In genomic region chr8:120516182-120516755, GRCm38 (mm10) we compare ENCODE assay signal across 10 mouse cellular contexts.
DNase-seq lines count a peak whose midpoint lies in the region; ATAC-seq and TF ChIP-seq lines count a peak whose summit lies in the region.
"Had no signal": no experiment of that assay in that cellular context is flagged by ENCODE, and none has a peak within 500 bp of the region (broad histone marks: within the 10 kb centered on the region; RNA-seq: fewer than 3 reads in every experiment).

No protein-coding gene starts in this region.

- intact Hi-C loops in left cerebral cortex, adult 2 months (cut with DNase I) = no loop called here

- H3K9me3 ChIP-seq in forebrain, postnatal 0 days (ENCODE audit: low read length) = no peaks in the 10 kb centered on the region
- no peaks in the 10 kb centered on the region for H3K9me3 ChIP-seq in stomach, embryonic 14.5 days (ENCODE audit: control insufficient read depth, low read depth, low read length)

- peak overlapping the region; percentile 19; the same call in 1 of the 2 replicates for H3K4me2 ChIP-seq in forebrain, postnatal 0 days (ENCODE audit: low read depth)
- no peak overlapping the region for H3K4me2 ChIP-seq in stomach, embryonic 14.5 days (replicated peaks; ENCODE audit: low read depth, low read length)

- H3K27me3 ChIP-seq in forebrain, postnatal 0 days (ENCODE audit: insufficient read depth, low read length) = no peaks in the 10 kb centered on the region
- H3K27me3 ChIP-seq in stomach, embryonic 14.5 days (ENCODE audit: control insufficient read depth, insufficient read depth, low read length) = no peaks in the 10 kb centered on the region

- H3K4me3 ChIP-seq in layer of hippocampus, adult 2 months = no peak overlapping the region
- H3K4me3 ChIP-seq in forebrain, postnatal 0 days (ENCODE audit: low read depth, low read length) = no peak overlapping the region
- H3K4me3 ChIP-seq in stomach, embryonic 14.5 days (ENCODE audit: low read depth, low read length) = no peak overlapping the region
- no peak overlapping the region for H3K4me3 ChIP-seq in left cerebral cortex, adult 2 months

- 23% methylated on average over 12 of the region's 12 CpGs for WGBS in forebrain, postnatal 0 days
- WGBS in stomach, embryonic 14.5 days = 13% methylated on average over 11 of the region's 12 CpGs

- no peak for ATAC-seq in forebrain, postnatal 0 days
- ATAC-seq in stomach, embryonic 14.5 days (ENCODE audit: insufficient number of reproducible peaks, insufficient read depth, low FRiP score, low read depth) = peak; percentile 44; the same call in 1 of the 2 replicates

- peak overlapping the region; percentile 5; the same call in 1 of the 2 replicates for H3K27ac ChIP-seq in layer of hippocampus, adult 2 months
- H3K27ac ChIP-seq in forebrain, postnatal 0 days (ENCODE audit: low read depth, low read length) = no peak overlapping the region
- H3K27ac ChIP-seq in stomach, embryonic 14.5 days (ENCODE audit: low read length) = 0 out of 2 replicates have a peak overlapping the region, but pooled peaks have one; percentile 62
- no peak overlapping the region for H3K27ac ChIP-seq in left cerebral cortex, adult 2 months

- peaks cover 42% of the 10 kb centered on the region for H3K4me1 ChIP-seq in forebrain, postnatal 0 days (ENCODE audit: insufficient read depth)
- peaks cover 64% of the 10 kb centered on the region for H3K4me1 ChIP-seq in stomach, embryonic 14.5 days (ENCODE audit: control insufficient read depth, insufficient read depth, low read length)

- H3K36me3 ChIP-seq in forebrain, postnatal 0 days (ENCODE audit: insufficient read depth) = no peaks in the 10 kb centered on the region
- no peaks in the 10 kb centered on the region for H3K36me3 ChIP-seq in stomach, embryonic 14.5 days (ENCODE audit: control insufficient read depth, insufficient read depth, low read length)

- H3K9ac ChIP-seq in forebrain, postnatal 0 days = no peak overlapping the region
- no peak overlapping the region for H3K9ac ChIP-seq in stomach, embryonic 14.5 days (replicated peaks; ENCODE audit: low read depth, low read length)

- TF ChIP-seq CTCF in layer of hippocampus, adult 2 months (conservative IDR thresholded peaks at IDR 0.05) = no peak
- TF ChIP-seq CTCF in forebrain, postnatal 0 days (IDR thresholded peaks at IDR 0.05; ENCODE audit: low read depth) = no peak
- TF ChIP-seq CTCF in left cerebral cortex, adult 2 months (IDR thresholded peaks at IDR 0.05) = no peak

- no peak for DNase-seq in layer of hippocampus, adult 2 months (ENCODE audit: low spot score in 2 of 2)
- no peak for DNase-seq in layer of hippocampus, adult 9-11 months
- DNase-seq in forebrain, postnatal 0 days = no peak
- DNase-seq in liver = peak; percentile 59
- DNase-seq in right cerebral cortex, postnatal 36 days (ENCODE audit: low spot score in 2 of 2) = no peak
- no peak for DNase-seq in urinary bladder, adult 2 months (ENCODE audit: low spot score)
- DNase-seq in left cerebral cortex, adult 2 months (ENCODE audit: extremely low spot score in 1 of 2, low spot score in 2 of 2) = no peak
- DNase-seq: cerebellum, adult 8-10 months; kidney, postnatal 25 days had no signal

Comparison
In these comparisons a context has a peak if more than half of its experiments do, and no peak if none do; other contexts are left out.
1. H3K27ac ChIP-seq: peak in layer of hippocampus, adult 2 months (single experiment) and stomach, embryonic 14.5 days (single experiment); none in forebrain, postnatal 0 days (single experiment) and left cerebral cortex, adult 2 months (single experiment).